Mouse (Mus musculus) cerebellum, adult 2 months (tissue): ENCODE results near the gene Frmd8.

Experiments
- CTCF ChIP-seq: fragments of 200-500 bp; IDR thresholded peaks from 2 replicates; pipeline ENCODE4 v1.5.1; 2011; ENCODE audit warnings: low read depth, mild to moderate bottlenecking, control low read depth, low read length, moderate library complexity, borderline replicate concordance; ENCODE audit not compliant: insufficient read depth
- POLR2A ChIP-seq: fragments of 200-500 bp; IDR thresholded peaks from 2 replicates; pipeline ENCODE4 v1.6.1; 2011; ENCODE audit warnings: low read length, control low read depth, borderline replicate concordance; ENCODE audit not compliant: insufficient read depth

DNA sequence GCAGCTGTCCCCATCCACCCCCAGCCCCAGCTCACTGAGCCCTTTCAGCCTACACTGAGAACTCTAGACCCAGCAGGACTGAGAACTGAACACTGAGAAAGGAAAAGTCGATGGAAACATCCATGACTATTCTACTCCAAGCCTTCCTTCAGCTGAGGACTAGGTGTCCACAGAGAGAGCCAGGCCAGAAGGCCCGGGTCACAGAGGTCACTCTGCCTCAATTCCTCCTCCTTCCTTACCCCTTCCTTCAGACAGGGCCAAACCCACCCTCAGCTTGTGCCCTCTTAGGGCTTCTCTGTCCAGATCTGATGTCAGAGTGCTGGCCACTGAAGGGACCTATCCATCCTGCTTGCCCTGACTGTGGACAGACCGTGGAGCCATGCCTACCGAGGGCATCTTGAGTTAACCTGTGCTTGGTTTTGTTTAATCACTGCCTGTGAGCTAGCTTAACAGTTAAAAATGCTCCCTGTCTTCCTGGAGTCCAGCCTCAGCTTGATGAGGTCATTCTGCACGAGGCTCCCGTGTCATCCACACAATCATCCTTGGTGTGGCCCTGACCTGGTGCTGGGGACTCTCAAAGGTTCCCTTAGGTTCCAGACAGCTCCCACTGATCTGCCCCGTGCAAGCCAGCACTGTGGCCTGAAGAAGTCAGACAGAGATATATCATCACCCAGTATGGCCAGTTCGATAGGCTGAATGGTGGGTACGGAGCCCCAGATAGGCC is 64.1 kb downstream of the Frmd8 start:
- TF ChIP-seq CTCF (no peak), POLR2A (no peak)
